Mouse (Mus musculus) MEL (cell line): Measurements from ENCODE around the gene Tmem251. TPM values are rescaled to one million over a fixed set of nuclear protein-coding genes. Genes with fewer than 3 reads are reported as not detected.

Experiments used
- DNase-seq: peaks from one replicate; pipeline ENCODE4 v3.0.0; 2011; ENCODE audit warnings: low read depth, low spot score
- H3K27ac ChIP-seq: 2 replicates; pipeline ENCODE4 v1.5.1; 2012; ENCODE audit warnings: low read depth, mild to moderate bottlenecking, control low read depth, low read length, moderate library complexity; ENCODE audit not compliant: control insufficient read depth
- H3K27me3 ChIP-seq, 2 experiments: fragments of 150-350 bp in 1 of 2; sonication (generic) in 1 of 2; 2 replicates each; pipeline ENCODE4 v1.6.1; 2012; ENCODE audit warnings: low read length in 2 of 2, mild to moderate bottlenecking in 2 of 2, improper control_type of control experiment in 1 of 2, moderate library complexity in 1 of 2; ENCODE audit not compliant: insufficient read depth in 2 of 2, control insufficient read depth in 1 of 2
- H3K36me3 ChIP-seq, 2 experiments: 2 replicates each; pipeline ENCODE4 v1.6.1; 2012 to 2014; ENCODE audit warnings: low read length in 2 of 2, improper control_type of control experiment in 1 of 2, inconsistent platforms in 1 of 2, mild to moderate bottlenecking in 1 of 2; ENCODE audit not compliant: insufficient read depth in 2 of 2, control insufficient read depth in 1 of 2
- H3K4me1 ChIP-seq, 2 experiments: fragments of 150-350 bp in 1 of 2; sonication (generic) in 1 of 2; 2 replicates each; pipeline ENCODE4 v1.6.1; 2012; ENCODE audit warnings: low read length in 2 of 2, improper control_type of control experiment in 1 of 2, mild to moderate bottlenecking in 1 of 2; ENCODE audit not compliant: insufficient read depth in 2 of 2, control insufficient read depth in 1 of 2
- H3K4me3 ChIP-seq, 2 experiments: fragments of 150-350 bp in 1 of 2; sonication (generic) in 1 of 2; 2 replicates each; pipeline ENCODE4 v1.5.1; 2012; ENCODE audit warnings: low read depth in 2 of 2, low read length in 2 of 2, mild to moderate bottlenecking in 2 of 2, moderate library complexity in 2 of 2, control low read depth in 1 of 2, improper control_type of control experiment in 1 of 2; ENCODE audit not compliant: control insufficient read depth in 1 of 2, insufficient read depth in 1 of 2
- H3K79me2 ChIP-seq: 2 replicates; pipeline ENCODE4 v1.6.1; 2012; ENCODE audit warnings: mild to moderate bottlenecking, low read length, moderate library complexity; ENCODE audit not compliant: control insufficient read depth, poor library complexity, insufficient read depth
- H3K9ac ChIP-seq: 2 replicates; pipeline ENCODE4 v1.6.1; 2012; ENCODE audit warnings: low read depth, mild to moderate bottlenecking, control low read depth, low read length, moderate library complexity; ENCODE audit not compliant: control insufficient read depth, poor library complexity, severe bottlenecking
- H3K9me3 ChIP-seq: fragments of 150-350 bp; sonication (generic); replicated peaks from 2 replicates; pipeline ENCODE4 v1.6.1; 2012; ENCODE audit warnings: mild to moderate bottlenecking, low read length, improper control_type of control experiment, moderate library complexity; ENCODE audit not compliant: insufficient read depth
- BHLHE40 ChIP-seq: IDR thresholded peaks from 2 replicates; pipeline ENCODE4 v1.6.1; 2012; ENCODE audit warnings: low read depth, mild to moderate bottlenecking, inconsistent platforms, low read length, improper control_type of control experiment, borderline replicate concordance
- CTCF ChIP-seq, 3 experiments: IDR thresholded peaks in 2 of 3; conservative IDR thresholded peaks in 1 of 3; 2 replicates each; pipeline ENCODE4 v1.5.1; 2011 to 2012; ENCODE audit warnings: low read length in 3 of 3, low read depth in 2 of 3, mild to moderate bottlenecking in 2 of 3, improper control_type of control experiment in 1 of 3, inconsistent platforms in 1 of 3, mixed read lengths in 1 of 3, moderate library complexity in 1 of 3; ENCODE audit not compliant: control insufficient read depth in 1 of 3, insufficient read depth in 1 of 3, poor library complexity in 1 of 3, severe bottlenecking in 1 of 3
- E2F4 ChIP-seq: IDR thresholded peaks from 2 replicates; pipeline ENCODE4 v1.6.1; 2011; ENCODE audit warnings: low read depth, low read length, improper control_type of control experiment, borderline replicate concordance
- ELF1 ChIP-seq: IDR thresholded peaks from 2 replicates; pipeline ENCODE4 v1.6.1; 2014; ENCODE audit warnings: low read depth, mild to moderate bottlenecking, inconsistent platforms, low read length, improper control_type of control experiment, moderate library complexity
- GABPA ChIP-seq: IDR thresholded peaks from 2 replicates; pipeline ENCODE4 v1.6.1; 2012; ENCODE audit warnings: low read depth, mild to moderate bottlenecking, inconsistent platforms, low read length, improper control_type of control experiment, moderate library complexity
- GATA1 ChIP-seq: IDR thresholded peaks from 2 replicates; pipeline ENCODE4 v1.6.1; 2011; ENCODE audit warnings: low read depth, low read length, improper control_type of control experiment
- HCFC1 ChIP-seq: IDR thresholded peaks from 2 replicates; pipeline ENCODE4 v1.6.1; 2012; ENCODE audit warnings: low read depth, mild to moderate bottlenecking, inconsistent platforms, low read length, improper control_type of control experiment, moderate library complexity
- JUND ChIP-seq: IDR thresholded peaks from 2 replicates; pipeline ENCODE4 v1.6.1; 2011; ENCODE audit warnings: low read depth, mild to moderate bottlenecking, improper control_type of control experiment, low read length
- KAT2A ChIP-seq: conservative IDR thresholded peaks from 2 replicates; pipeline ENCODE4 v1.6.1; 2012; ENCODE audit warnings: low read depth, low read length, improper control_type of control experiment, inconsistent platforms
- MAX ChIP-seq: IDR thresholded peaks from 2 replicates; pipeline ENCODE4 v1.6.1; 2011; ENCODE audit warnings: low read length, improper control_type of control experiment
- MAZ ChIP-seq: IDR thresholded peaks from 2 replicates; pipeline ENCODE4 v1.6.1; 2012; ENCODE audit warnings: low read depth, mild to moderate bottlenecking, inconsistent platforms, low read length, improper control_type of control experiment
- MEF2A ChIP-seq: IDR thresholded peaks from 2 replicates; pipeline ENCODE4 v1.6.1; 2014; ENCODE audit warnings: low read depth, mild to moderate bottlenecking, inconsistent platforms, low read length, improper control_type of control experiment; ENCODE audit not compliant: poor library complexity, insufficient replicate concordance, severe bottlenecking; ENCODE audit errors: extremely low read depth
- MXI1 ChIP-seq: IDR thresholded peaks from 2 replicates; pipeline ENCODE4 v1.6.1; 2011; ENCODE audit warnings: mild to moderate bottlenecking, low read depth, low read length, improper control_type of control experiment
- MYC ChIP-seq: IDR thresholded peaks from 2 replicates; pipeline ENCODE4 v1.6.1; 2011; ENCODE audit warnings: low read depth, mild to moderate bottlenecking, low read length, improper control_type of control experiment, moderate library complexity
- NELFE ChIP-seq: IDR thresholded peaks from 2 replicates; pipeline ENCODE4 v1.6.1; 2011; ENCODE audit warnings: low read depth, low read length, improper control_type of control experiment
- NRF1 ChIP-seq: IDR thresholded peaks from 2 replicates; pipeline ENCODE4 v1.6.1; 2014; ENCODE audit warnings: low read depth, mild to moderate bottlenecking, inconsistent platforms, low read length, improper control_type of control experiment, moderate library complexity; ENCODE audit not compliant: poor library complexity, insufficient read depth, severe bottlenecking
- POLR2A ChIP-seq, 2 experiments: IDR thresholded peaks; 2 replicates each; pipeline ENCODE4 v1.6.1; 2011 to 2012; ENCODE audit warnings: low read length in 2 of 2, mild to moderate bottlenecking in 2 of 2, control low read depth in 1 of 2, improper control_type of control experiment in 1 of 2, low read depth in 1 of 2, moderate library complexity in 1 of 2; ENCODE audit not compliant: control insufficient read depth in 1 of 2, insufficient read depth in 1 of 2, poor library complexity in 1 of 2
- RAD21 ChIP-seq: IDR thresholded peaks from 2 replicates; pipeline ENCODE4 v1.6.1; 2011; ENCODE audit warnings: mild to moderate bottlenecking, low read depth, low read length, improper control_type of control experiment
- RCOR1 ChIP-seq: IDR thresholded peaks from 2 replicates; pipeline ENCODE4 v1.6.1; 2012; ENCODE audit warnings: low read depth, mild to moderate bottlenecking, inconsistent platforms, low read length, improper control_type of control experiment
- SIN3A ChIP-seq: IDR thresholded peaks from 2 replicates; pipeline ENCODE4 v1.6.1; 2012; ENCODE audit warnings: low read length, improper control_type of control experiment, inconsistent platforms
- SMC3 ChIP-seq: IDR thresholded peaks from 2 replicates; pipeline ENCODE4 v1.6.1; 2011; ENCODE audit warnings: low read depth, low read length, improper control_type of control experiment
- USF1 ChIP-seq: IDR thresholded peaks from 2 replicates; pipeline ENCODE4 v1.6.1; 2014; ENCODE audit warnings: low read depth, mild to moderate bottlenecking, inconsistent platforms, low read length, improper control_type of control experiment, moderate library complexity
- polyA plus RNA-seq, 2 experiments: library from polyadenylated mRNA; stranded (reverse) in 1 of 2; unstranded in 1 of 2; fragments of >175 nt in 1 of 2; fragments of >200 nt in 1 of 2; gene quantifications; 2 replicates each; pipeline versions ENCODE4 v1.2.1 to v1.2.4; 2012; ENCODE audit warnings: low replicate concordance in 2 of 2, low read depth in 1 of 2; ENCODE audit not compliant: insufficient read length in 2 of 2, insufficient read depth in 1 of 2, missing spikeins in 1 of 2
- total RNA-seq: library from RNA; depleted of rRNA; stranded (reverse); fragments of 300-350 nt; gene quantifications from 2 replicates; pipeline ENCODE4 v1.2.3, GENCODE M21; 2012

Tmem251 gene
- total and polyA plus RNA-seq, 3 experiments: 9.0 to 57.5 (median 11.4) TPM

DNA sequence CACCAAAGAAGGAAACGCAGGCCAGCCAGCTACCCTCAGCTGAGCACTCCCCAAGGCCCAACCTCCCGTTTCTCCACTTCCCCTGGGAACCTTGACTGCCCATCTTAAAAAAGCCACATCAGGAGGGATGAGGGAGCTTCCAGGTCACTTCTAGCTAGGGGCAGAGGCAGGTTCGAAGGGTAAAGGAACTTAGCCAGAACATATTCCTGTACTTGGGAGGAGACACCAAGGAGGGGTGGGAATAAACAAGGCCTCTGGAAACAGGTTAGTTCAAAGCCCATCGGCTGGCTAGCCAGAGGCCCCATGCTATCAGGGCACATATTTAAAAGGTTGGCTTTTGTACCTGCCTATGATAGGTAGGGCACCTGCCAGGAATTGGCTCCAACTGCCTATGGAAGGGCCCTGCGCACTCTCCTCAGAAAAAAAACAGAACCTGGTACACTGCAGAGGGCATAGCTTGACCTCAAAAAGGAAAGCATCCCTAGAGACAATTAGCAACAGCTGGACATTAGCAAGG, 41.8 kb upstream of the Tmem251 start:
- H3K9ac ChIP-seq: no peak overlapping the region
- no peak overlapping the region for H3K4me3 ChIP-seq
- H3K36me3 ChIP-seq: no peaks in the 10 kb centered on the region; a peak in 1 of 4 replicates
- H3K79me2 ChIP-seq: peaks cover 33% of the 10 kb centered on the region
- H3K27me3 ChIP-seq: no peaks in the 10 kb centered on the region
- H3K4me1 ChIP-seq: peaks cover 3 to 8% of the 10 kb centered on the region in 2 experiments; a peak in 2 of 4 replicates
- TF ChIP-seq MYC (no peak), MXI1 (no peak), MAX (no peak), SIN3A (no peak), POLR2A (IDR thresholded peaks at IDR 0.05; ENCODE audit: control insufficient read depth in 1 of 2, insufficient read depth in 1 of 2, low read depth in 1 of 2, low read length in 2 of 2, poor library complexity in 1 of 2) (no peak), NELFE (no peak), E2F4 (no peak), MEF2A (no peak), USF1 (no peak), JUND (no peak), NRF1 (no peak), RCOR1 (no peak)
- DNase-seq: no peak
- no peaks in the 10 kb centered on the region for H3K9me3 ChIP-seq
- no peak overlapping the region for H3K27ac ChIP-seq

DNA sequence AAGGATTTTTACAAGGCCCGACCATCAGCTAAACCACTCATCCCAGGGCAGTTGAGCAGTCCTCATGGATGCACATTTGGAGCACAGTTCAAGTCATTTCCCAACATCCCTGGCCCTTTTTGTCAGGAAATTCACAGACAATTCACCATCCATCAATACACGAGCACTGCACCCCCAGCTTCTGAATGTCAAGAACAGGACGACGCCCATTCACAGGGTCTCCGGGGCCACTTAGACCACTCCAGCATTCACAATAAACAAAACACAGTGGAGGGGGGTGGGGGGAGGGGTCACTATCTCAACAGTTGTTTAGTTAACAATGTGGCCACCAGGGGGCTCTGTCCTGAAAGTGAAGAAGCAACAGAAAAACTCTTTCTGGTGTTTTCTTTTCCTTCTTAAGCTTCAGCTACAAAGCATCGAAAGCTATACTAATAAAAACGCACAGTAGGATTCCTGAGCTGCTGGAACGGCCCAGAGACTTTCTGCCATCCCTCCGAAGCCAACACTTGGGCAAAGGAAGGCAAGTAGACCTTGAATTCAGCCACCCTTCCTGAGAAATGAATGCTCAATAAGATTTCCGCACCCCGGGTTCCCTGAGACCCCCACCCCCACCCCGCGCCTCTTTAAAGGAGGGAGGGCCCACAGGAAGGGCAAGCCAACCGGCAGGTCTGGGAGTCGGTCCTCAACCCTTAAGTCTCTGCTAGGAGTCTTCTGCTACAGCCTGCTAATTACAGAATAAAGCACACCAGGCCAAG, 41.0 kb upstream of the Tmem251 start:
- Histone ChIP-seq H3K9me3 (no peaks in the 10 kb centered on the region), H3K79me2 (peaks cover 33% of the 10 kb centered on the region), H3K4me1 (peaks cover 5 to 15% of the 10 kb centered on the region in 2 experiments), H3K4me3 (peak overlapping the region; percentile 93 to 98), H3K27me3 (no peaks in the 10 kb centered on the region), H3K9ac (peak overlapping the region; percentile 84), H3K36me3 (peaks cover 0 to 4% of the 10 kb centered on the region in 2 experiments; a peak in 2 of 4 replicates), H3K27ac (peak overlapping the region; percentile 66)
- DNase-seq: peak; percentile 88
- TF ChIP-seq CTCF (IDR thresholded peaks at IDR 0.05 in 2 of 3, conservative IDR thresholded peaks at IDR 0.05 in 1 of 3; ENCODE audit: control insufficient read depth in 1 of 3, insufficient read depth in 1 of 3, low read depth in 2 of 3, low read length in 3 of 3, poor library complexity in 1 of 3, severe bottlenecking in 1 of 3) (peak; percentile 50 to 80 (median 52)), SMC3 (peak; percentile 53), BHLHE40 (no peak), HCFC1 (peak; percentile 9; the same call in 1 of the 2 replicates), GATA1 (peak; percentile 43; the same call in 1 of the 2 replicates), KAT2A (no peak), RAD21 (peak; percentile 14), NRF1 (no peak), SIN3A (peak; percentile 49), MEF2A (no peak), ELF1 (no peak), MAZ (0 out of 2 replicates have a peak, but pooled peaks have one; percentile 25), GABPA (no peak)
